Mouse (Mus musculus): Measurements from ENCODE around the gene Pskh1. TPM values are rescaled to one million over a fixed set of nuclear protein-coding genes. Genes with fewer than 3 reads are reported as not detected.
A peak's percentile ranks its signal among the peaks of the same experiment; 100 is the strongest.

Pskh1 gene
- total RNA-seq, 2 experiments from 2014 or later, result 14.8 to 20.2 TPM

DNA sequence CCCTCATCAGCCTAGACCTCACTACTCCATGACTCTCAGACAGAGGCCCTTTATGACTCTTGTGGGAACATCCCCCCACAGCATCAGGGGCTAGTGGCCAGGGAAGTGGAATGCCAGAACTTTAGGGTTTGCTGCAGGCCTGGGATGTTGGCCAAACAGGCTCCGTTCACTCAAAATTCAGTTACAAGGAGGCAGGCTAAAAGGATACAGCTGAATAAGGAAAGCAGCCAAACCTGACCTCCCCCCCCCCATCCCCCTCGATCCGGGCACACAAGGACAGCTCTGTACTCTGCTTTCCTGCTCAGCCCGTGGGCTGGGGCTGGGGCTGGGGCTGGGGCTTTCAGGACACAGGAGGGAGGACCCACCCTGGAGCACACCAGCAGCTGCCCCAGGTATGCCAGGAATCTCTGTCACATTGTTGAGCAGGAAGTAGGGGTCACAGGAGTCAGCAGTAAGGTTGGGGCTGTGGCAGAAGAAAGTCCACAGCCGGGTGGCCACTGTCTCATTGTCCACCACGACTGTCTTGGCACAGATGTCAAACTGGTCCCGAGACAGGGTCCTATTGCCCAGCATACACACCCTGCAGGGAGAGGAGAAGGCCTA lies 50.9 kb downstream of the Pskh1 start:
- no peak for ATAC-seq (replicated peaks; ENCODE audit: poor library complexity)

DNA sequence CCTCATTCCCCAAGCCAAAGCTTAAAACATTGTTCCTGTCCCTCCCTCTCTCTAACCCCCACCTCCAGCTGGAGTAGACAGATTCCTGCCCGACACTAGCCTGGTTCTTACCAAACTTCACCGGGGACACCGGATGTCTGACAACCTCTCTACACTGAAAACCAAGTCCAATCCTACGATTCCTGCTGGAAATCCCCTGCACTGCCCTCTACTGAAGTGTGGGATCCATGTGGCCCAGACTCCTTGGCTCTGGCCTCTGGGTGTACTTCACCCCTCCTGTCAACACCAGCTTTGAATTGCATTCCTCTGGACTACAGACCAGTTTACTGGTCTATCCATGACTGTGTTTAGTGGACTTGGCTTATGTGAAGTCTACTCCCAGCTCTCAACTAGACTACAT lies 56.3 kb downstream of the Pskh1 start:
- no peak for ATAC-seq (replicated peaks; ENCODE audit: poor library complexity)

- no peak for ATAC-seq (replicated peaks; ENCODE audit: poor library complexity)
Measured at GRCm38 (mm10) chr8:105957813-105958212, 57.6 kb downstream of the Pskh1 start.

- no peak for ATAC-seq (replicated peaks; ENCODE audit: poor library complexity)
Measured at GRCm38 (mm10) chr8:105959350-105959749, 59.1 kb downstream of the Pskh1 start.

DNA sequence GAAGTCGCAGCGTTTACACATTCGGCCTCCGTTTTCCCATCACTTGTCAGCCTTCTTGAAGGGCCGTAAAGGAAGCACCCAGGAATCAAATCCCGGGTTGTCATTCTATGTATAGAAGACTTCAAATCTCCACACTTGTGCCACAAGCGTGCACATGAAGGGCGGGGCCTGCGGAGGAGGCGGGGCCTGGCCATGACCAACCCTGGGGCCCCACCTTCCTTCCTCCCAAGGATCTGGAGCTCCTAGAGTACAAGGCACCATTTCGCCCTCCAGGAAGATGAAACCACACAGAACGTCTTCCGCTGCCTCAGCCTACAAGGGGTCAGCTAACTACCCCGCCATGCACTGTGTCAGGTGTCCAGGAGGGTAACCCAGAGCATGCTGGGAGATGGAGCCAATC lies 60.9 kb downstream of the Pskh1 start:
- ATAC-seq (replicated peaks; ENCODE audit: poor library complexity), result peak; percentile 9

- ATAC-seq (replicated peaks; ENCODE audit: poor library complexity), result peak; percentile 59
Measured at GRCm38 (mm10) chr8:105961536-105961935, 61.3 kb downstream of the Pskh1 start.

- ATAC-seq (replicated peaks; ENCODE audit: poor library complexity), result no peak
Measured at GRCm38 (mm10) chr8:105964506-105965265, 64.4 kb downstream of the Pskh1 start.

- peak; percentile 15 for ATAC-seq (replicated peaks; ENCODE audit: poor library complexity)
Measured at GRCm38 (mm10) chr8:105965266-105965904, 65.1 kb downstream of the Pskh1 start.

DNA sequence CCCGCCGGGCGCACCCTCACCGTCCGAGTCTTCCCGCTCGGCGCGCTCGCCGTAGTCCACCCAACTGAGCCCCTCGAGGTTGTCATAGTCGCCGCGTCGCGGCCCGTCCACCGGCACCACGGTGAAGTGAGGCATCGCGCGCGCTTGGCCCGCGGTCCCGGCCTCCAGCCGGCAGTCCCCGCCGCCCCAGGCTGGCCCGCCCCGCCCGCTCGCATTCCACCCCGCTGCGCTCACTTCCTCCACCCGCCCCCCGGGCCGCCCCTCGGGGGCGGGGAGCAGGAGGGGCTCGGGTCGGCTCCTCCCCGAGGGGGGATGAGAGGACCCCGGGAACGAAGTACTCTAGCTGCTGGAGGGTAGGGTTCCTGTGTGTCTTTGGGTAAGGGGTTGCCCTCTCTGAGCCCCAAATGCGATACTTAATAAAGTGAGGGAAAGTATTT lies 65.7 kb downstream of the Pskh1 start, which contains the start of gene Slc12a4:
Slc12a4 (minus strand) TSS at position 193 of the 437 bp plus-strand sequence.
- peak; percentile 27 for ATAC-seq (replicated peaks; ENCODE audit: poor library complexity)

DNA sequence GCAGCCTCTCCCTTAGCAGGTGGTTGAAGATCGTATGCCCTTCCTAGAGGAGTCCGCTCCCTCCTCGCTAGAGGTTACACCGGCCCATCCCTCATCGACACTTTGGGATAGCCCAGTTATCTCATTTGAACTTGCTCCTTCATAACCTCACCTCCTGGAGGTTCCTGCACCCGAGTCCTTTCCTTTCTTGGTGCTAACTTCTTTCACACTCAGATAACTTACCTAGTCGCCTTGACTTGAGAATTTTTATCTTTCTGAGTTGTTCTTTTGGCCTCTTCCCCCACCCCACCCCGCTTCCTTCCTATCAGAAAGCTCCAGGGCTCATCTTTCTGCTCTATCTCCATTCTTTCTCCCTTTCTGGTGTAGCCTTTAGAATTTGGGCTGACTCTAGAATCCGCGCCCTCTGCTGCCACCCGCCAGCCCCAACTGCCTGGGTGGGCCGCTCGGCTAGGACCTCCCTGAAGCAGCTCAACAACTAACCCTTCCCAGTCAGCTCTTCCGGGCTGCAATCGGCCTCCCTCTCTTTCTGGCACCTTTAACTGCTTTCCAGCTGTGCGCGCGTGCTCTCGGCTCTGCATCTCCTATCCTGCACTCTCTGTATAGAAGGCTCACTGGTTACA lies 66.6 kb downstream of the Pskh1 start:
- peak; percentile 71 for ATAC-seq (replicated peaks; ENCODE audit: poor library complexity)

DNA sequence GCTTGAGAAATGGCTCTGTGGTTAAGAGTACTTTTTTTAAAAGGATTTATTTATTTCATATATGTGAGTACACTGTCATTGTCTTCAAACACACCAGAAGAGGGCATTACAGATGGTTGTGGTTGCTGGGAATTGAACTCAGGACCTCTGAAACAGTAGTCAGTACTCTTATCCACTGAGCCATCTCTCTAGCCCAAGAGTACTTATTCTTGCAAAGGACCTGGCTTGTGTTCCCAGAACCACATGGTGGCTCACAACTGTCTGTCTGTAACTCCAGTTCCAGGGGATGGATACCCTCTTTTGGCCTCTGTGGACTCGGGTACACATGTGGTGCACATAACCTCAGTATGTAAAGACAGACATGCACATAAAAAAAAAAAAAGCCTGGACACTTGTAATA lies 69.1 kb downstream of the Pskh1 start:
- ATAC-seq (replicated peaks; ENCODE audit: poor library complexity), result no peak

DNA sequence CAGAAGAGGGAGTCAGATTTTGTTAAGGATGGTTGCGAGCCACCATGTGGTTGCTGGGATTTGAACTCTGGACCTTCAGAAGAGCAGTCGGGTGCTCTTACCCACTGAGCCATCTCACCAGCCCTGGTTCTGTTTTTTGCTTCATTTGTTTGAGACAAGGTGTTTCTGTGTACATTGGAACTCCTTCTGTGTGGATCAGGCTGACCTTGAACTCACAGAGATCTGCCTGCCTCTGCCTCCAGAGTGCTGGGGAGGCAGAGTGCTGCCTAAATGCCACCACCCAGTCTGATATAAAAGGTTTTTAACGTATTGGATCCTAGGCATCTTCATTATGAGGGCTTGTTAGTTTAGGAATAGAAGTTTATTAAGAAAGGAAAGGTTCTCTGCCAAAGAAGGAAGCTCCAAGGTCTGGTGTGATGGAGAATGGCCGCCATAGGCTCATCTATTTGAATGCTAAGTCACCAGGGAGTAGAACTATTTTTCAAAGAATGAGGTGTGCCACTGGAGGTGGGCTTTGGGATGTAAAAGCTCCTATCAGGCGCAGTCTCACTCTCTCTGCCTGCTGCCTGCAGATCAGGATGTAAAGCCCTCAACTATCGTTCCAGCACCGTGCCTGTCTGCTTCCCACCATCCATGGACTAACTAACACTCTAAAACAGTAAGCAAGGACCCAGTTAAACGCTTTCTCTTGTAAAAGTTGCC lies 70.9 kb downstream of the Pskh1 start:
- no peak for ATAC-seq (replicated peaks; ENCODE audit: poor library complexity)

- peak; percentile 78 for ATAC-seq (replicated peaks; ENCODE audit: poor library complexity)
Measured at GRCm38 (mm10) chr8:105975363-105975762, 75.1 kb downstream of the Pskh1 start.

GRCm38 (mm10) chr8:105979325-105979724 lies 79.1 kb downstream of the Pskh1 start, which contains the start of gene Dpep3:
Gene Dpep3 (minus strand): TSS chr8:105979429.
- ATAC-seq (replicated peaks; ENCODE audit: poor library complexity), result no peak

- ATAC-seq (replicated peaks; ENCODE audit: poor library complexity), result no peak
Measured at GRCm38 (mm10) chr8:105981146-105981545, 80.9 kb downstream of the Pskh1 start.

Other genes with a start within 250 kb of the Pskh1 start
- 2.2 and 3.4 TPM in 2 replicates for gene Carmil2, start 214.2 kb upstream of the Pskh1 start, total RNA-seq (2015)
- 2.0 and 2.2 TPM in 2 replicates for gene Carmil2, start 214.2 kb upstream of the Pskh1 start, total RNA-seq (2017)
- gene Acd, start 199.3 kb upstream of the Pskh1 start, total RNA-seq (2015), result 40.1 and 56.7 TPM in 2 replicates
- 21.4 and 28.1 TPM in 2 replicates for gene Acd, start 199.3 kb upstream of the Pskh1 start, total RNA-seq (2017)
- 5.8 and 7.1 TPM in 2 replicates for gene Pard6a, start 199.3 kb upstream of the Pskh1 start, total RNA-seq (2015)
- gene Pard6a, start 199.3 kb upstream of the Pskh1 start, total RNA-seq (2017), result 16.2 and 23.9 TPM in 2 replicates
- gene 4933405L10Rik, start 192.8 kb upstream of the Pskh1 start, total RNA-seq (2015), result not detected in 2 replicates
- not detected in 2 replicates for gene 4933405L10Rik, start 192.8 kb upstream of the Pskh1 start, total RNA-seq (2017)
- 12.7 and 13.0 TPM in 2 replicates for gene Enkd1, start 192.2 kb upstream of the Pskh1 start, total RNA-seq (2015)
- gene Enkd1, start 192.2 kb upstream of the Pskh1 start, total RNA-seq (2017), result 10.4 and 13.9 TPM in 2 replicates
- gene Gfod2, start 141.8 kb upstream of the Pskh1 start, total RNA-seq (2015), result 0.74 and 1.0 TPM in 2 replicates
- 1.4 and 4.2 TPM in 2 replicates for gene Gfod2, start 141.8 kb upstream of the Pskh1 start, total RNA-seq (2017)
- 12.6 and 13.2 TPM in 2 replicates for gene Ranbp10, start 73.1 kb upstream of the Pskh1 start, total RNA-seq (2015)
- gene Ranbp10, start 73.1 kb upstream of the Pskh1 start, total RNA-seq (2017), result 7.7 and 9.2 TPM in 2 replicates
- not detected in 2 replicates for gene Tsnaxip1, start 72.7 kb upstream of the Pskh1 start, total RNA-seq (2015)
- not detected in 2 replicates for gene Tsnaxip1, start 72.7 kb upstream of the Pskh1 start, total RNA-seq (2017)
- gene Cenpt, start 47.2 kb upstream of the Pskh1 start, total RNA-seq (2015), result 18.3 and 21.2 TPM in 2 replicates
- gene Cenpt, start 47.2 kb upstream of the Pskh1 start, total RNA-seq (2017), result 14.4 and 20.1 TPM in 2 replicates
- 30.9 and 32.4 TPM in 2 replicates for gene Thap11, start 45.3 kb upstream of the Pskh1 start, total RNA-seq (2015)
- 25.1 and 28.5 TPM in 2 replicates for gene Thap11, start 45.3 kb upstream of the Pskh1 start, total RNA-seq (2017)
- gene Nutf2, start 39.9 kb upstream of the Pskh1 start, total RNA-seq (2015), result 261 and 316 TPM in 2 replicates
- 26.3 and 49.1 TPM in 2 replicates for gene Nutf2, start 39.9 kb upstream of the Pskh1 start, total RNA-seq (2017)
- 13.2 and 17.1 TPM in 2 replicates for gene Edc4, start 19.6 kb upstream of the Pskh1 start, total RNA-seq (2015)
- gene Edc4, start 19.6 kb upstream of the Pskh1 start, total RNA-seq (2017), result 27.6 and 33.2 TPM in 2 replicates
- 0.57 TPM in 1 of 2 replicates, not detected in the other for gene Nrn1l, start 6.9 kb upstream of the Pskh1 start, total RNA-seq (2015)
- gene Nrn1l, start 6.9 kb upstream of the Pskh1 start, total RNA-seq (2017), result not detected in 2 replicates
- 0.22 and 3.2 TPM in 2 replicates for gene Ctrl, start 33.4 kb downstream of the Pskh1 start, total RNA-seq (2015)
- gene Ctrl, start 33.4 kb downstream of the Pskh1 start, total RNA-seq (2017), result 2.2 TPM in 1 of 2 replicates, not detected in the other
- 127 and 155 TPM in 2 replicates for gene Psmb10, start 38.0 kb downstream of the Pskh1 start, total RNA-seq (2015)
- gene Psmb10, start 38.0 kb downstream of the Pskh1 start, total RNA-seq (2017), result 58.8 and 66.5 TPM in 2 replicates
- gene Lcat, start 42.9 kb downstream of the Pskh1 start, total RNA-seq (2015), result 0.83 TPM in 1 of 2 replicates, not detected in the other
- 0.12 TPM in 1 of 2 replicates, not detected in the other for gene Lcat, start 42.9 kb downstream of the Pskh1 start, total RNA-seq (2017)
- 2.0 and 3.5 TPM in 2 replicates for gene Slc12a4, start 65.7 kb downstream of the Pskh1 start, total RNA-seq (2015)
- gene Slc12a4, start 65.7 kb downstream of the Pskh1 start, total RNA-seq (2017), result 7.7 and 8.4 TPM in 2 replicates
- not detected in 2 replicates for gene Dpep3, start 79.0 kb downstream of the Pskh1 start, total RNA-seq (2015)
- not detected in 2 replicates for gene Dpep3, start 79.0 kb downstream of the Pskh1 start, total RNA-seq (2017)
- gene Dus2, start 90.9 kb downstream of the Pskh1 start, total RNA-seq (2015), result 7.9 and 12.0 TPM in 2 replicates
- gene Dus2, start 90.9 kb downstream of the Pskh1 start, total RNA-seq (2017), result 10.8 and 20.3 TPM in 2 replicates
- gene Dpep2nb, start 105.5 kb downstream of the Pskh1 start, total RNA-seq (2015), result not detected in 2 replicates
- gene Dpep2nb, start 105.5 kb downstream of the Pskh1 start, total RNA-seq (2017), result not detected in 2 replicates
- gene Ddx28, start 111.4 kb downstream of the Pskh1 start, total RNA-seq (2015), result 8.6 and 12.0 TPM in 2 replicates
- gene Ddx28, start 111.4 kb downstream of the Pskh1 start, total RNA-seq (2017), result 18.2 and 20.8 TPM in 2 replicates
- 112 and 126 TPM in 2 replicates for gene Nfatc3, start 158.4 kb downstream of the Pskh1 start, total RNA-seq (2015)
- gene Nfatc3, start 158.4 kb downstream of the Pskh1 start, total RNA-seq (2017), result 25.2 and 32.7 TPM in 2 replicates
- not detected in 2 replicates for gene Esrp2, start 236.5 kb downstream of the Pskh1 start, total RNA-seq (2015)
- not detected in 2 replicates for gene Esrp2, start 236.5 kb downstream of the Pskh1 start, total RNA-seq (2017)
- gene Pla2g15, start 250.0 kb downstream of the Pskh1 start, total RNA-seq (2015), result 18.6 and 20.1 TPM in 2 replicates
- gene Pla2g15, start 250.0 kb downstream of the Pskh1 start, total RNA-seq (2017), result 16.0 and 18.8 TPM in 2 replicates